Mouse (Mus musculus): ENCODE results near the gene Hoxb3.

- TF ChIP-seq CTCF (IDR thresholded peaks at IDR 0.05; ENCODE audit: insufficient read depth, low read depth, low read length), result no peak
- no peak for TF ChIP-seq POLR2A (IDR thresholded peaks at IDR 0.05; ENCODE audit: insufficient read depth, low read depth, low read length)
Measured at GRCm38 (mm10) chr11:96284774-96285734, 38.1 kb upstream of the Hoxb3 start.
